Mouse (Mus musculus) liver, adult 2 months (tissue): ENCODE data around the gene Unk. TPM values are rescaled to one million over a fixed set of nuclear protein-coding genes. Genes with fewer than 3 reads are reported as not detected.

Source experiments
- DNase-seq: peaks from one replicate; pipeline ENCODE4 v3.0.0-alpha.2; 2011; ENCODE audit warnings: low read depth, low spot score; ENCODE audit errors: extremely low read depth
- H3K27ac ChIP-seq: fragments of 200-500 bp; replicated peaks from 2 replicates; pipeline ENCODE4 v1.5.1; 2012; ENCODE audit warnings: low read depth, mild to moderate bottlenecking, control low read depth, inconsistent platforms, low read length; ENCODE audit not compliant: insufficient read depth
- H3K27me3 ChIP-seq: fragments of 200-500 bp; 2 replicates; pipeline ENCODE4 v1.6.1; 2012; ENCODE audit warnings: mild to moderate bottlenecking, moderate library complexity, low read length, inconsistent platforms; ENCODE audit not compliant: control insufficient read depth, insufficient read depth
- H3K36me3 ChIP-seq: fragments of 200-500 bp; 2 replicates; pipeline ENCODE4 v1.6.1; 2012; ENCODE audit warnings: low read length, inconsistent platforms; ENCODE audit not compliant: control insufficient read depth, insufficient read depth
- H3K4me1 ChIP-seq: fragments of 200-500 bp; 2 replicates; pipeline ENCODE4 v1.6.1; 2011; ENCODE audit warnings: low read length; ENCODE audit not compliant: control insufficient read depth, insufficient read depth
- H3K4me3 ChIP-seq: fragments of 200-500 bp; 2 replicates; pipeline ENCODE4 v1.5.1; 2011; ENCODE audit warnings: low read depth, mild to moderate bottlenecking, control low read depth, low read length, moderate library complexity; ENCODE audit not compliant: insufficient read depth
- H3K79me2 ChIP-seq: fragments of 200-500 bp; 2 replicates; pipeline ENCODE4 v1.6.1; 2012; ENCODE audit warnings: inconsistent platforms, mild to moderate bottlenecking, low read length, moderate library complexity; ENCODE audit not compliant: control insufficient read depth, insufficient read depth
- H3K9ac ChIP-seq: fragments of 200-500 bp; 2 replicates; pipeline ENCODE4 v1.6.1; 2012; ENCODE audit warnings: low read depth, mild to moderate bottlenecking, control low read depth, inconsistent platforms, low read length
- CTCF ChIP-seq: fragments of 200-500 bp; IDR thresholded peaks from 2 replicates; pipeline ENCODE4 v1.5.1; 2011; ENCODE audit warnings: low read depth, low read length, control low read depth
- POLR2A ChIP-seq: fragments of 200-500 bp; IDR thresholded peaks from 2 replicates; pipeline ENCODE4 v1.6.1; 2011; ENCODE audit warnings: low read length, control low read depth; ENCODE audit not compliant: insufficient read depth; ENCODE audit errors: extremely low read depth
- WGBS: fragments of 180-500 bp; shearing (Covaris S2); methylation state at CpG from one replicate; pipeline ENCODE4 v1.1.7; 2018; 5-methylcytosine and 5-hydroxymethylcytosine counted together
- polyA plus RNA-seq: library from polyadenylated mRNA; depleted of rRNA; stranded (reverse); fragments of >200 nt; gene quantifications from 2 replicates; pipeline ENCODE4 v1.2.3, GENCODE M21; 2012
- total RNA-seq: library from RNA; depleted of rRNA; stranded (reverse); fragments of >200 nt; gene quantifications from 2 replicates; pipeline ENCODE4 v1.2.3, GENCODE M21; 2014

Gene Unk
- total and polyA plus RNA-seq, 2 experiments, result 4.3 to 13.8 TPM

DNA sequence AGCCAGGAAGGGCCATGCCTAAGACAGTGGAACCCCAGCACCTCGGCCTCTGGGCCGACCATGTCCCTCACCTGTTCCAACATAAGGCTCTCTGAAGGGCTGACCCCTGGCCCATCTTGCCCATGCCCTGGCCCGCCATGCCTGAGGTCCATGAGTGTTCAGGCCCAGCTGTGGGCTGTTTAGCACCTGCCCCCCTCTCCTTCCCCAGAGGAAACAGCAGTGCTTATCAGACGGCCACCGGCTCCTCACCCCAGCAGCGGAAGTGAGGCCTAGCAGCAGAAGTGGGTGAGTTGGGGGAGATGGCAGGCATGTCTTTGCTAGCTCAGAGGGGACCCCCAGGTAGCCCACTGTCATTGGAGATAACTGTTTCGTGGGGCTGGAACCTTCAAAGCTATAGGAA lies 46.7 kb downstream of the Unk start:
- Histone ChIP-seq H3K4me1 (no peaks in the 10 kb centered on the region), H3K27me3 (no peaks in the 10 kb centered on the region), H3K9ac (peak overlapping the region; percentile 69), H3K4me3 (peak overlapping the region; percentile 56; the same call in 1 of the 2 replicates), H3K27ac (peak overlapping the region; percentile 34; the same call in 1 of the 2 replicates), H3K36me3 (peaks cover 12% of the 10 kb centered on the region), H3K79me2 (no peaks in the 10 kb centered on the region)
- no peak for DNase-seq
- TF ChIP-seq POLR2A (no peak), CTCF (no peak)
- 85% methylated on average over 7 of the region's 7 CpGs for WGBS

DNA sequence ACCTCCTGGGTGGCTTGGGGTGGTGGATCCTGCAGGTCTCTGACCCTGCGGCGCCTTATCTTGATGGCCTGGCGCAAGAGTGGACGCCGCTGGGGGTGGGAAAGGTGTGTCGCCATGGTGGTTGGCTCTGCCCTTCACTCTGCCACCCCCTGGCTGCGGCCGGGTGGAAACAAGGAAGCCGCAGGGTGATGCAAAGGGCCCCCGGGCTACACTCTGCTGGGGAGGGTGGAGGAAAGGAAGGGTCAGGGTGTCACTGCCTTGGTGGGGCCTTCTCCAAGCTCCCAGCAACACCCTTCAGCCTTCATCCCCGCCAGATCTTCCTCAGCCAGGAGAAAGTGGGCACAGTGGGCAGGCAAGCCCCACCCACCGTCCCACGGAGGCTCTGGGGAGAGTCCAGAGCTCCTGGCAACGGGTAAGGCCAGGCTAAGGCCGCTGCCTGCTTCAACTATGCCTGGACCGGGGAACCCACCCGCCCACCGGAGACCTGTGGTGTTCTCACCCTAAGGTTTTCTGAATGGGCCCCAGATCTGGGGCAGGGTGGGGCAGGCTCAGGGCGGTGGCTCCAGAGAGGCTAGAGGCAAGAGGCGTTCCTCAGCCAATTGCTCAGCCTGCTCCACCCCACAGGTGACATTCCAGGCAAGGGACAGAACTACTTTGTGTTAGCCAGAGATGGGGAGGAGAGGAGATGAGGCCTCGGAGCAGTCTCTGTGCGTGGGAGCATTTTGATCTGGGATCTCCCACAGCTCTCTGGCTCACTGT lies 47.5 kb downstream of the Unk start, which contains the start of gene Unc13d:
TSS of gene Unc13d (minus strand) at position 516 of the 759 bp plus-strand sequence.
- 54% methylated on average over 22 of the region's 22 CpGs for WGBS
- H3K9ac ChIP-seq, result peak within 1 kb of the TSS; percentile 69
- H3K4me3 ChIP-seq, result peak within 1 kb of the TSS; percentile 56
- DNase-seq, result no peak
- TF ChIP-seq POLR2A, result no peak
- peak; percentile 47; the same call in 1 of the 2 replicates for TF ChIP-seq CTCF
- H3K27me3 ChIP-seq, result no peaks in the 10 kb centered on the region
- no peaks in the 10 kb centered on the region for H3K79me2 ChIP-seq
- H3K36me3 ChIP-seq, result peaks cover 16% of the 10 kb centered on the region
- H3K4me1 ChIP-seq, result no peaks in the 10 kb centered on the region
- H3K27ac ChIP-seq, result peak within 1 kb of the TSS; percentile 40; the same call in 1 of the 2 replicates

DNA sequence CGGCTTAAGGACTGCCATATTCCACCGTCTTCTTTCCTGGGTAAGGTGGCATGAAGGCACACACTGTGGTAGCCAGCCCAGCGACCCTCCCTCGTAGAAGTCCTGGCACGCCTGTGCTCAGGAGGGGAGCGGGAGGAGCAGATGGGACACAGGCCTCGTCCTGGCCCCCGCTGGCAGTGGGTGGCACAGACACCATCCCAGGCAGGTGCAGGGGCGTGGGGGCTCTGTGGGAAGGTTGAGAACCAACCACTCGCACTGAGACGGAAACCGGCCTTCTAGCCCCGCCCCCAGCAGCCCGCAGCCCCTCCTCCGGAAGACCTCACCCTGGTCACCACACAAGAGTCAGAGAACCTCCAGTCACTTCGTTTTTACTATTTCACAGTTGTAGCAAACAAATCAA lies 48.1 kb downstream of the Unk start:
- Histone ChIP-seq H3K36me3 (peaks cover 17% of the 10 kb centered on the region), H3K4me3 (peak overlapping the region; percentile 49; the same call in 1 of the 2 replicates), H3K27ac (no peak overlapping the region), H3K27me3 (no peaks in the 10 kb centered on the region), H3K4me1 (no peaks in the 10 kb centered on the region), H3K79me2 (no peaks in the 10 kb centered on the region), H3K9ac (peak overlapping the region; percentile 40; the same call in 1 of the 2 replicates)
- no peak for TF ChIP-seq CTCF
- 0 out of 2 replicates have a peak, but pooled peaks have one; percentile 12 for TF ChIP-seq POLR2A
- DNase-seq, result no peak
- 52% methylated on average over 16 of the region's 16 CpGs for WGBS

DNA sequence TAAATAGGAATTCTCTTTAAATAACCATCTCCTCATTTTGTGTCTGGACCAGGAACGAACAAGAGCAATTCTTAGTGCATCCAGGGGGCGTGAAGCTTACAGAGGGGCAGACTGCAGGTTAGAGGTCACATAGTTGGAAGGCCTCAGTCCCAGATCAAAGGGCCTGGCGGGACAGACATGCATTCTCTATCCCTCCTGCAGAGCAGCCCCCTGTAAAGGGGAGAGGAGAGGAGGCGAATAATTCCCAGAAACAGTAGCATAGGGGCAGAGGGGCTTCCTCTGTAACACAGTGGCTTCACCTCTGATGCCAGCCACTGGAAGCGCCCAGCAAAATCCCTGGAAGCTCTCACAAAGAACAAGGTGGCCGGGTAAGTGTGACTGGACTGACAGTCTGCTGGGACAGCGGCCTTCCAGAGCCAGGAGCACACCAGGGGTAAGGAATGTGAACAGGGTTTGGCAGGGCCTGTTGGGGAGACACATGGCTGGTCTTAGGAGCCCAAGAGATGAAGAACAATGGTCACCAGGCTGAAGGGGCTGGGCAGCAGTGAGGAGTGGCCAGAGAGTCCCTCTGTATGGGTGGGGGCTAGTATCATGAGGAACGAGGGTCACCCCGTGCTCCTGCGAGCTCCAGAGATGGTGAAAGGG lies 48.7 kb downstream of the Unk start:
- no peaks in the 10 kb centered on the region for H3K79me2 ChIP-seq
- peaks cover 21% of the 10 kb centered on the region for H3K36me3 ChIP-seq
- H3K27ac ChIP-seq, result no peak overlapping the region
- no peaks in the 10 kb centered on the region for H3K27me3 ChIP-seq
- TF ChIP-seq CTCF (no peak), POLR2A (no peak)
- 88% methylated on average over 10 of the region's 10 CpGs for WGBS
- H3K4me3 ChIP-seq, result no peak overlapping the region
- H3K9ac ChIP-seq, result no peak overlapping the region
- no peaks in the 10 kb centered on the region for H3K4me1 ChIP-seq
- no peak for DNase-seq

DNA sequence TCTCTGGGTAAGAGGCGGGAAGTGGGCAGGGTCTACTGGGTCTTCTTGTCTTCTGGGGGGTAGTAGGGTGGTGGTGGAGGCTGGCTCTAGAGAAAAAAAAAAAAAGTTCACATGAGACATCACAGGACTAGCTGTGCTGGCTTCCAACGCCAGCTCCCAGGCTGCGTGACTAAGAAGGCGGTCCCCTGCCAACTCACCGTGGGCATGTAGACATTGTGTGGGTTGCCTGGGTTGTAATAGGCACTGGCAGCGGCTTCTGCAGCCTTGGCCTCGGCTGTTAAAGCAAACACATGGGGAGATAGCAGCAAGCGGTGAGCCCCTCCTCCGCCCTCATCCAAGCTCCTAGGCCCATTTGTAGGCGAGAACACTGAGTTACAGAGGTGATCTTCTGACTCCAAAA lies 49.4 kb downstream of the Unk start:
- no peak overlapping the region for H3K9ac ChIP-seq
- peaks cover 22% of the 10 kb centered on the region for H3K36me3 ChIP-seq
- no peak overlapping the region for H3K27ac ChIP-seq
- WGBS, result 50% methylated on average over 10 of the region's 10 CpGs
- no peaks in the 10 kb centered on the region for H3K4me1 ChIP-seq
- H3K4me3 ChIP-seq, result no peak overlapping the region
- H3K79me2 ChIP-seq, result peaks cover 3% of the 10 kb centered on the region; the same call in 1 of the 2 replicates
- DNase-seq, result no peak
- TF ChIP-seq POLR2A, result no peak
- no peak for TF ChIP-seq CTCF
- H3K27me3 ChIP-seq, result no peaks in the 10 kb centered on the region

DNA sequence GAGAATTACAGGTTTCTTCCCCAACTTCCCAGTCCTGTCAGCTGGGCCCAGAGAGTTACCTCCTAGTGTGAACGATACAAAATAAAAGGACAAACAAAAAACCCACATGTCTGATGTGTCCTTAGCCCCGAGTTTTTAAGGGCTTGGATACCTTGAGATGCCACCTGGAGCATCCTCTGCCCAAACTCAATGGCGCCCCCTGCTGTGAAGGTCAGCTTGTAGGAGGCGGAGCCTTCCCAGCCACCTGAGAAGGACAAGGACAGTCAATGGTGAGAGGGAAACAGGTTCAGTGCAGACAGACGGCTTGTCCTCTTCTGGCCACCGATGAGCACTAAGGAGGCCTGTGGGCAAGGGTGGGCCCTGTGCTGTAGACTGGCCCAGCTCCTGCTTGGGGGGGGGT lies 51.0 kb downstream of the Unk start:
- peaks cover 6% of the 10 kb centered on the region; the same call in 1 of the 2 replicates for H3K79me2 ChIP-seq
- H3K9ac ChIP-seq, result no peak overlapping the region
- H3K4me1 ChIP-seq, result peaks cover 5% of the 10 kb centered on the region; the same call in 1 of the 2 replicates
- WGBS, result 74% methylated on average over 6 of the region's 6 CpGs
- H3K4me3 ChIP-seq, result no peak overlapping the region
- peaks cover 22% of the 10 kb centered on the region for H3K36me3 ChIP-seq
- DNase-seq, result peak; percentile 38
- TF ChIP-seq POLR2A (no peak), CTCF (peak; percentile 77)
- no peaks in the 10 kb centered on the region for H3K27me3 ChIP-seq
- no peak overlapping the region for H3K27ac ChIP-seq
